Comparison of ENCODE assay signal across 22 mouse cellular contexts in genomic region chr6:83395544-83396229, GRCm38 (mm10). TPM values are rescaled to one million over a fixed set of nuclear protein-coding genes. Genes with fewer than 3 reads are reported as not detected.
DNase-seq lines count a peak whose midpoint lies in the region; ATAC-seq lines count a peak whose summit lies in the region.
"Had no signal": no experiment of that assay in that cellular context is flagged by ENCODE, and none has a peak within 500 bp of the region (broad histone marks: within the 10 kb centered on the region; RNA-seq: fewer than 3 reads in every experiment).

No protein-coding gene starts in this region.

- H3K27ac ChIP-seq in heart, embryonic 11.5 days (ENCODE audit: low read depth, low read length) = no peak overlapping the region
- peak overlapping the region; percentile 59 for H3K27ac ChIP-seq in liver, embryonic 12.5 days
- H3K27ac ChIP-seq: hindbrain, embryonic 15.5 days; left cerebral cortex, adult 2 months; limb, embryonic 10.5 days; midbrain, embryonic 12.5 days; neural tube, embryonic 15.5 days had no signal

- H3K4me3 ChIP-seq in heart, embryonic 11.5 days (ENCODE audit: low read depth, low read length) = no peak overlapping the region
- no peak overlapping the region for H3K4me3 ChIP-seq in liver, embryonic 12.5 days
- H3K4me3 ChIP-seq: hindbrain, embryonic 15.5 days; left cerebral cortex, adult 2 months; limb, embryonic 10.5 days; midbrain, embryonic 12.5 days; myocyte; neural tube, embryonic 15.5 days had no signal

- peaks cover 16% of the 10 kb centered on the region for H3K36me3 ChIP-seq in heart, embryonic 11.5 days (ENCODE audit: control insufficient read depth, insufficient read depth, low read length)
- H3K36me3 ChIP-seq in liver, embryonic 12.5 days = peaks cover 92% of the 10 kb centered on the region

- H3K27me3 ChIP-seq in heart, embryonic 11.5 days (ENCODE audit: control insufficient read depth, insufficient read depth, low read length) = no peaks in the 10 kb centered on the region
- H3K27me3 ChIP-seq in liver, embryonic 12.5 days (replicated peaks) = no peaks in the 10 kb centered on the region
- H3K27me3 ChIP-seq: hindbrain, embryonic 15.5 days; midbrain, embryonic 12.5 days; neural tube, embryonic 15.5 days had no signal

- DNase-seq in heart, postnatal 10 days = no peak
- peak; percentile 34 for DNase-seq in c-Kit-positive CD71-positive TER-119-negative erythroid progenitor cells, embryonic 14.5 days (ENCODE audit: low read depth)
- DNase-seq in spleen, postnatal 10 days (ENCODE audit: low spot score in 2 of 2) = peak; percentile 37 to 72
- no peak for DNase-seq in B cell, adult 2 months
- no peak for DNase-seq in embryo, embryonic 10.5 days (ENCODE audit: low spot score)
- DNase-seq: adrenal gland, adult 8-10 months; cerebellum, adult 8-10 months; heart, adult 18-20 months; kidney, adult 18-20 months; kidney, postnatal 10 days; lung, adult 2 months; lung, postnatal 4 days; thymus, postnatal 14 days had no signal

- H3K4me2 ChIP-seq in heart, embryonic 11.5 days = no peak overlapping the region
- H3K4me2 ChIP-seq in liver, embryonic 12.5 days = peak overlapping the region; percentile 18
- H3K4me2 ChIP-seq: hindbrain, embryonic 15.5 days; midbrain, embryonic 12.5 days; neural tube, embryonic 15.5 days had no signal

- 88% methylated on average over 15 of the region's 15 CpGs for WGBS in heart, embryonic 11.5 days (ENCODE audit: insufficient replicate concordance)
- 64% methylated on average over 15 of the region's 15 CpGs for WGBS in liver, embryonic 12.5 days (ENCODE audit: insufficient replicate concordance)

- H3K9ac ChIP-seq in heart, embryonic 11.5 days (ENCODE audit: low read depth, low read length) = no peak overlapping the region
- no peak overlapping the region for H3K9ac ChIP-seq in liver, embryonic 12.5 days
- H3K9ac ChIP-seq: hindbrain, embryonic 15.5 days; midbrain, embryonic 12.5 days; neural tube, embryonic 15.5 days had no signal

- intact Hi-C loops in heart, postnatal 10 days (cut with DNase I) = no loop called here

- peak; percentile 42 for ATAC-seq in heart, embryonic 11.5 days (replicated peaks; ENCODE audit: insufficient number of reproducible peaks, low FRiP score, low TSS enrichment)
- peak; percentile 98 for ATAC-seq in liver, embryonic 12.5 days
- ATAC-seq: forebrain, embryonic 16.5 days had no signal

- 0 out of 2 replicates have a peak, but pooled peaks cover 4% of the 10 kb centered on the region for H3K4me1 ChIP-seq in heart, embryonic 11.5 days (ENCODE audit: control insufficient read depth, insufficient read depth, low read length)
- H3K4me1 ChIP-seq in liver, embryonic 12.5 days = peaks cover 38% of the 10 kb centered on the region
- H3K4me1 ChIP-seq: limb, embryonic 10.5 days; midbrain, embryonic 12.5 days had no signal

- no peaks in the 10 kb centered on the region for H3K9me3 ChIP-seq in heart, embryonic 11.5 days (replicated peaks; ENCODE audit: control insufficient read depth, low read length)
- H3K9me3 ChIP-seq in liver, embryonic 12.5 days (replicated peaks) = no peaks in the 10 kb centered on the region
- H3K9me3 ChIP-seq: hindbrain, embryonic 15.5 days; limb, embryonic 10.5 days; midbrain, embryonic 12.5 days; neural tube, embryonic 15.5 days had no signal

RNA-seq across cellular contexts. Expression of gene Bola3, which starts 46.7 kb away (rescaled TPM):
- 279 and 280 TPM in 2 replicates for polyA plus RNA-seq in heart, embryonic 11.5 days (2014; fragmentation: Nextera tagmentation; extraction: Ambion mirVana)
- 100 to 1,000 TPM; 235 to 249 TPM for total RNA-seq in heart, postnatal 10 days (2021)
- polyA plus RNA-seq in liver, embryonic 12.5 days (2016; fragmentation: Nextera tagmentation; extraction: Ambion mirVana) = 314 and 322 TPM in 2 replicates

Comparison
In these comparisons a context has a peak if more than half of its experiments do, and no peak if none do; other contexts are left out.
1. DNase-seq: peak in c-Kit-positive CD71-positive TER-119-negative erythroid progenitor cells, embryonic 14.5 days (single experiment) and spleen, postnatal 10 days (2 of 2); none in heart, postnatal 10 days (0 of 2), B cell, adult 2 months (0 of 2) and embryo, embryonic 10.5 days (single experiment).